In genomic region chr4:114637120-114637519, GRCm38 (mm10) we compare ENCODE assay signal across 8 mouse cellular contexts.
DNase-seq lines count a peak whose midpoint lies in the region; ATAC-seq and TF ChIP-seq lines count a peak whose summit lies in the region.

No protein-coding gene starts in this region.

- no peaks in the 10 kb centered on the region for H3K9me3 ChIP-seq in lung, embryonic 14.5 days (ENCODE audit: low read depth, low read length)
- H3K9me3 ChIP-seq in embryonic facial prominence, embryonic 10.5 days = no peaks in the 10 kb centered on the region

- intact Hi-C loops in left cerebral cortex, postnatal 10 days (cut with DNase I) = loop anchor here (5.0 kb wide), 2 partner anchors 290 to 335 kb away; no protein-coding TSS in a partner anchor
- intact Hi-C loops in gastrocnemius, postnatal 14 days (cut with DNase I; ENCODE audit: low total_unique reads) = loop anchor here (5.0 kb wide), 1 partner anchor 290 kb away; no protein-coding TSS in a partner anchor

- no peak overlapping the region for H3K4me2 ChIP-seq in lung, embryonic 14.5 days

- no peaks in the 10 kb centered on the region for H3K27me3 ChIP-seq in lung, embryonic 14.5 days (ENCODE audit: insufficient read depth, low read length)
- peaks cover 49% of the 10 kb centered on the region for H3K27me3 ChIP-seq in embryonic facial prominence, embryonic 10.5 days (replicated peaks; ENCODE audit: low read depth, poor library complexity, severe bottlenecking)

- peak; percentile 50 to 51 for DNase-seq in cerebellum, postnatal 10 days
- no peak for DNase-seq in cerebellum, adult 8-10 months
- peak; percentile 79 for DNase-seq in lung, embryonic 14.5 days
- no peak for DNase-seq in lung, adult 18-20 months
- peak; percentile 47 for DNase-seq in embryonic facial prominence, embryonic 10.5 days (ENCODE audit: low spot score)
- DNase-seq in lung, postnatal 14 days = peak; percentile 35
- DNase-seq in left cerebral cortex, postnatal 10 days (ENCODE audit: extremely low spot score in 1 of 2, low spot score in 2 of 2) = no peak
- no peak for DNase-seq in gastrocnemius, postnatal 14 days

- H3K4me3 ChIP-seq in lung, embryonic 14.5 days (ENCODE audit: low read depth, low read length) = no peak overlapping the region
- no peak overlapping the region for H3K4me3 ChIP-seq in embryonic facial prominence, embryonic 10.5 days

- H3K4me1 ChIP-seq in lung, embryonic 14.5 days (ENCODE audit: insufficient read depth) = no peaks in the 10 kb centered on the region
- H3K4me1 ChIP-seq in embryonic facial prominence, embryonic 10.5 days = no peaks in the 10 kb centered on the region

- TF ChIP-seq CTCF in lung, embryonic 14.5 days (IDR thresholded peaks at IDR 0.05; ENCODE audit: low read depth) = peak; percentile 83

- H3K9ac ChIP-seq in lung, embryonic 14.5 days = no peak overlapping the region

- H3K36me3 ChIP-seq in lung, embryonic 14.5 days (ENCODE audit: insufficient read depth) = no peaks in the 10 kb centered on the region
- H3K36me3 ChIP-seq in embryonic facial prominence, embryonic 10.5 days (replicated peaks) = no peaks in the 10 kb centered on the region

- no peak for ATAC-seq in lung, embryonic 14.5 days (ENCODE audit: insufficient read depth)

- H3K27ac ChIP-seq in lung, embryonic 14.5 days (ENCODE audit: low read depth) = no peak overlapping the region
- no peak overlapping the region for H3K27ac ChIP-seq in embryonic facial prominence, embryonic 10.5 days (replicated peaks)

- WGBS in lung, embryonic 14.5 days = 8% methylated on average over 3 of the region's 3 CpGs
- 16% methylated on average over 3 of the region's 3 CpGs for WGBS in embryonic facial prominence, embryonic 10.5 days

Comparison
In these comparisons a context has a peak if more than half of its experiments do, and no peak if none do; other contexts are left out.
1. DNase-seq: peak in cerebellum, postnatal 10 days (2 of 2), lung, embryonic 14.5 days (single experiment), embryonic facial prominence, embryonic 10.5 days (single experiment) and lung, postnatal 14 days (single experiment); none in cerebellum, adult 8-10 months (single experiment), lung, adult 18-20 months (0 of 2), left cerebral cortex, postnatal 10 days (0 of 2) and gastrocnemius, postnatal 14 days (single experiment).